Mouse (Mus musculus): ENCODE measurements around the gene Pmpcb.

The Pmpcb gene

GRCm38 (mm10) chr5:21802907-21803306 lies 66.0 kb downstream of the Pmpcb start:
- no peak for DNase-seq (ENCODE audit: low spot score)

DNA sequence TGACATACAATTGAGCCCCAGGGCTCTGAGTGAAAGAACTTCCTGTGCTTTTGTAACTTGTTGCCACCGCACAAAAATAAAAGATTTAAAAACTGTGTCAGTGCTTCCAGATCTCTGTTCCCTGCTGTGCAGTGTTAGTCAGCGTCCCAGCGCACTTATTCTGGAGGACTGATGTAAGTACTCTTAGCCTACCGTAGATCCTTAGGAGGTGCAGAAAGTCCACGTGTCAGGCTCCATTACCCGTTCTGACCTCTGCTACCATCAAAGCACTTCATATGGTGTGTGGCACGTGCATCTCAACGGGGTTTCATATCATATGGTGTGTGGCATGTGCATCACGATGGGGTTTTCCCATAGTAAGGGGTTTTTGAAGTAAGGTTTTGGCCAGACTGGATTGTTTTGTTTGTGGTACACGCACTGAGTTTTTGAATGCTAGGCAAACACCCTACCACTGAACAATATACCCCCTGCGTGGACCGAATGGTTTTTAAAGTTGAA lies 66.8 kb downstream of the Pmpcb start:
- DNase-seq (ENCODE audit: low spot score) = no peak

DNA sequence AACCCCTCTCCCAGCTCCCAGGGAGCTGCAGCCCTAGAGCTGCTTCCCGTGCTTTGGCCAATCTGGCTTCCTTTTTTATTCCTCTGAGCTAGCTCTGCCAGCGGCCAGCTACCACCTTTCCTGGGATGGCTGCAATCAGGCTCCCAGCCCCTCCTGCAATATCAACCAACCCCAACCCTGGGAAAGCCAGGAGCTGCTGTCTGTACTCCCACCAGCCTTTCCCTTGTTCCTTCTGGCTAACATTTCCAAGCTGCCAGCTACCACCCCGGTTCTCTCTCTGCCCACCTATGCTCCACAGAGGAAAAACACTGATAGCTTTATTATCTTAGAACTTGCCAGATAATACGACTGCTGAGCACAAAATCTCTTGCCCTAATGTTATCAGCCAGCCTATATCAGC lies 67.9 kb downstream of the Pmpcb start:
- no peak for DNase-seq (ENCODE audit: low spot score)
